ENCODE assay signal across 15 mouse cellular contexts in genomic region chr5:73189443-73190160, GRCm38 (mm10).
DNase-seq lines count a peak whose midpoint lies in the region; ATAC-seq and TF ChIP-seq lines count a peak whose summit lies in the region.
"Had no signal": no experiment of that assay in that cellular context is flagged by ENCODE, and none has a peak within 500 bp of the region (broad histone marks: within the 10 kb centered on the region; RNA-seq: fewer than 3 reads in every experiment).

No protein-coding gene starts in this region.

- no peak for TF ChIP-seq POLR2A in MEL (IDR thresholded peaks at IDR 0.05; ENCODE audit: control insufficient read depth in 1 of 2, insufficient read depth in 1 of 2, low read depth in 1 of 2, low read length in 2 of 2, poor library complexity in 1 of 2)
- peak; percentile 55; the same call in 1 of the 2 replicates for TF ChIP-seq POLR2A in small intestine, adult 2 months (IDR thresholded peaks at IDR 0.05; ENCODE audit: low read depth, low read length)

- no peaks in the 10 kb centered on the region for H3K27me3 ChIP-seq in MEL (ENCODE audit: control insufficient read depth in 1 of 2, insufficient read depth in 2 of 2, low read length in 2 of 2)
- no peaks in the 10 kb centered on the region for H3K27me3 ChIP-seq in intestine, embryonic 15.5 days (replicated peaks)
- H3K27me3 ChIP-seq in small intestine, adult 2 months (ENCODE audit: control insufficient read depth, insufficient read depth, low read length): no peaks in the 10 kb centered on the region
- H3K27me3 ChIP-seq: hindbrain, embryonic 12.5 days; limb, embryonic 15.5 days; midbrain, embryonic 12.5 days had no signal

- peaks cover 30 to 47% of the 10 kb centered on the region in 2 experiments for H3K4me1 ChIP-seq in MEL (ENCODE audit: control insufficient read depth in 1 of 2, insufficient read depth in 2 of 2, low read length in 2 of 2)
- H3K4me1 ChIP-seq in intestine, embryonic 15.5 days (replicated peaks): peaks cover 17% of the 10 kb centered on the region; the same call in 1 of the 2 replicates
- peaks cover 20% of the 10 kb centered on the region; the same call in 1 of the 2 replicates for H3K4me1 ChIP-seq in small intestine, adult 2 months (ENCODE audit: control insufficient read depth, insufficient read depth, insufficient read length, low read length)
- H3K4me1 ChIP-seq: hindbrain, embryonic 12.5 days; midbrain, embryonic 12.5 days had no signal

- H3K36me3 ChIP-seq in MEL (ENCODE audit: control insufficient read depth in 1 of 2, insufficient read depth in 2 of 2, low read length in 2 of 2): peaks cover 0 to 48% of the 10 kb centered on the region in 2 experiments; a peak in 3 of 4 replicates
- H3K36me3 ChIP-seq in intestine, embryonic 15.5 days: no peaks in the 10 kb centered on the region
- 0 out of 2 replicates have a peak, but pooled peaks cover under 1% of the 10 kb centered on the region for H3K36me3 ChIP-seq in small intestine, adult 2 months (ENCODE audit: control insufficient read depth, insufficient read depth, low read length)

- no peak overlapping the region for H3K9ac ChIP-seq in MEL (ENCODE audit: control insufficient read depth, low read depth, low read length, poor library complexity, severe bottlenecking)
- no peak overlapping the region for H3K9ac ChIP-seq in intestine, embryonic 15.5 days
- H3K9ac ChIP-seq: hindbrain, embryonic 12.5 days; limb, embryonic 15.5 days; midbrain, embryonic 12.5 days had no signal

- peak overlapping the region; percentile 39 for H3K4me2 ChIP-seq in intestine, embryonic 15.5 days (replicated peaks)
- H3K4me2 ChIP-seq: hindbrain, embryonic 12.5 days; limb, embryonic 15.5 days; midbrain, embryonic 12.5 days had no signal

- TF ChIP-seq CTCF in MEL (IDR thresholded peaks at IDR 0.05 in 2 of 3, conservative IDR thresholded peaks at IDR 0.05 in 1 of 3; ENCODE audit: control insufficient read depth in 1 of 3, insufficient read depth in 1 of 3, low read depth in 2 of 3, low read length in 3 of 3, poor library complexity in 1 of 3, severe bottlenecking in 1 of 3): no peak
- no peak for TF ChIP-seq CTCF in small intestine, adult 2 months (IDR thresholded peaks at IDR 0.05; ENCODE audit: extremely low read depth, insufficient read length, insufficient replicate concordance, low read depth, low read length)

- H3K79me2 ChIP-seq in MEL (ENCODE audit: control insufficient read depth, insufficient read depth, low read length, poor library complexity): no peaks in the 10 kb centered on the region

- H3K4me3 ChIP-seq in MEL (ENCODE audit: control insufficient read depth in 1 of 2, insufficient read depth in 1 of 2, low read depth in 2 of 2, low read length in 2 of 2): no peak overlapping the region
- 0 out of 2 replicates have a peak overlapping the region, but pooled peaks have one; percentile 12 for H3K4me3 ChIP-seq in intestine, embryonic 15.5 days (replicated peaks)
- peak overlapping the region; percentile 54 for H3K4me3 ChIP-seq in small intestine, adult 2 months (ENCODE audit: low read depth, low read length)
- H3K4me3 ChIP-seq: hindbrain, embryonic 12.5 days; limb, embryonic 15.5 days; midbrain, embryonic 12.5 days had no signal

- peak; percentile 34 to 44 for DNase-seq in lung, adult 18-20 months
- no peak for DNase-seq in lung, postnatal 4 days
- peak; percentile 44 for DNase-seq in MEL (ENCODE audit: low read depth, low spot score)
- no peak for DNase-seq in thymus, postnatal 0 days (ENCODE audit: low spot score)
- DNase-seq in embryo, embryonic 10 days (ENCODE audit: low spot score): no peak
- DNase-seq: adrenal gland, postnatal 10 days; cerebellum, postnatal 14 days; kidney, adult 2 months; right cerebral cortex, postnatal 14 days; thymus, postnatal 25 days had no signal

- TF ChIP-seq RAD21 in MEL (IDR thresholded peaks at IDR 0.05; ENCODE audit: low read depth, low read length): no peak

- no peak overlapping the region for H3K27ac ChIP-seq in MEL (ENCODE audit: control insufficient read depth, low read depth, low read length)
- H3K27ac ChIP-seq in intestine, embryonic 15.5 days: peak overlapping the region; percentile 55
- peak overlapping the region; percentile 87 for H3K27ac ChIP-seq in small intestine, adult 2 months (ENCODE audit: insufficient read depth, low read depth, low read length)
- H3K27ac ChIP-seq: hindbrain, embryonic 12.5 days; limb, embryonic 15.5 days; midbrain, embryonic 12.5 days had no signal

- ATAC-seq in intestine, embryonic 15.5 days: peak; percentile 66

- no peaks in the 10 kb centered on the region for H3K9me3 ChIP-seq in MEL (replicated peaks; ENCODE audit: insufficient read depth, low read length)
- H3K9me3 ChIP-seq in intestine, embryonic 15.5 days: no peaks in the 10 kb centered on the region
- H3K9me3 ChIP-seq: hindbrain, embryonic 12.5 days; limb, embryonic 15.5 days; midbrain, embryonic 12.5 days had no signal

- no peak for TF ChIP-seq EP300 in MEL (IDR thresholded peaks at IDR 0.05; ENCODE audit: low read depth in 1 of 2, low read length in 2 of 2)

- WGBS in intestine, embryonic 15.5 days: 65% methylated on average over 9 of the region's 9 CpGs
- WGBS in small intestine, adult 2 months: 25% methylated on average over 9 of the region's 9 CpGs

TF ChIP-seq in MEL, 35 proteins besides CTCF, POLR2A, EP300 and RAD21:
- peak; percentile 86 for TF ChIP-seq MAFK (IDR thresholded peaks at IDR 0.05; ENCODE audit: borderline replicate concordance, low read depth, low read length)
- no peak for TF ChIP-seq NELFE (IDR thresholded peaks at IDR 0.05; ENCODE audit: low read depth, low read length)
- TF ChIP-seq USF1 (IDR thresholded peaks at IDR 0.05; ENCODE audit: low read depth, low read length): no peak
- TF ChIP-seq TBP (IDR thresholded peaks at IDR 0.05; ENCODE audit: low read depth, low read length): no peak
- no peak for TF ChIP-seq GATA1 (IDR thresholded peaks at IDR 0.05; ENCODE audit: low read depth, low read length)

Comparison
In these comparisons a context has a peak if more than half of its experiments do, and no peak if none do; other contexts are left out.
1. DNase-seq: peak in lung, adult 18-20 months (2 of 2) and MEL (single experiment); none in lung, postnatal 4 days (0 of 2), thymus, postnatal 0 days (single experiment) and embryo, embryonic 10 days (single experiment).
2. H3K4me3 ChIP-seq: peak in intestine, embryonic 15.5 days (single experiment) and small intestine, adult 2 months (single experiment); none in MEL (0 of 2).